ENCODE assay signal across 8 mouse cellular contexts in genomic region chr4:136310229-136311041, GRCm38 (mm10). TPM values are rescaled to one million over a fixed set of nuclear protein-coding genes. Genes with fewer than 3 reads are reported as not detected.
DNase-seq lines count a peak whose midpoint lies in the region; ATAC-seq and TF ChIP-seq lines count a peak whose summit lies in the region.

Hnrnpr (plus strand) TSS chr4:136310942.

- H3K4me2 ChIP-seq in heart, embryonic 11.5 days: peak within 1 kb of the TSS; percentile 91
- peak within 1 kb of the TSS; percentile 93 for H3K4me2 ChIP-seq in kidney, embryonic 16.5 days (replicated peaks; ENCODE audit: low read depth, low read length)
- H3K4me2 ChIP-seq in myocyte (ENCODE audit: low read depth): peak within 1 kb of the TSS; percentile 91

- under 1% methylated on average over 60 of the region's 65 CpGs for WGBS in heart, embryonic 11.5 days (ENCODE audit: insufficient replicate concordance)
- under 1% methylated on average over 60 of the region's 65 CpGs for WGBS in kidney, embryonic 16.5 days
- WGBS in liver, adult 2 months: under 1% methylated on average over 64 of the region's 65 CpGs

- H3K9ac ChIP-seq in heart, embryonic 11.5 days (ENCODE audit: low read depth, low read length): peak within 1 kb of the TSS; percentile 94
- H3K9ac ChIP-seq in kidney, embryonic 16.5 days (replicated peaks; ENCODE audit: low read length): peak within 1 kb of the TSS; percentile 100
- peak within 1 kb of the TSS; percentile 96 for H3K9ac ChIP-seq in liver, adult 2 months (ENCODE audit: low read depth, low read length)

- peaks cover 47% of the 10 kb centered on the region for H3K79me2 ChIP-seq in C2C12 (ENCODE audit: control insufficient read depth, insufficient read depth)
- peaks cover 18% of the 10 kb centered on the region; the same call in 1 of the 2 replicates for H3K79me2 ChIP-seq in liver, adult 2 months (ENCODE audit: control insufficient read depth, insufficient read depth, low read length)
- H3K79me2 ChIP-seq in myocyte (ENCODE audit: control insufficient read depth, insufficient read depth): peaks cover 42% of the 10 kb centered on the region

- peaks cover 42% of the 10 kb centered on the region for H3K79me3 ChIP-seq in C2C12 (ENCODE audit: low read depth)

- H3K27ac ChIP-seq in heart, embryonic 11.5 days (ENCODE audit: low read depth, low read length): peak within 1 kb of the TSS; percentile 97
- peak within 1 kb of the TSS; percentile 99 for H3K27ac ChIP-seq in kidney, embryonic 16.5 days (ENCODE audit: low read length)
- H3K27ac ChIP-seq in liver, adult 2 months (replicated peaks; ENCODE audit: insufficient read depth, low read depth, low read length): peak within 1 kb of the TSS; percentile 91

- H3K4me1 ChIP-seq in erythroblast, embryonic 14.5 days (ENCODE audit: control insufficient read depth): peaks cover 44% of the 10 kb centered on the region
- H3K4me1 ChIP-seq in heart, embryonic 11.5 days (ENCODE audit: control insufficient read depth, insufficient read depth, low read length): peaks cover 21% of the 10 kb centered on the region
- peaks cover 35% of the 10 kb centered on the region for H3K4me1 ChIP-seq in kidney, embryonic 16.5 days (ENCODE audit: insufficient read depth, low read length)
- peaks cover 8% of the 10 kb centered on the region for H3K4me1 ChIP-seq in liver, adult 2 months (ENCODE audit: control insufficient read depth, insufficient read depth, low read length)

- peak within 1 kb of the TSS; percentile 98 for H3K4me3 ChIP-seq in C2C12 (ENCODE audit: insufficient read depth, poor library complexity, severe bottlenecking)
- H3K4me3 ChIP-seq in erythroblast, embryonic 14.5 days (replicated peaks): peak within 1 kb of the TSS; percentile 93
- H3K4me3 ChIP-seq in heart, embryonic 11.5 days (ENCODE audit: low read depth, low read length): peak within 1 kb of the TSS; percentile 98
- H3K4me3 ChIP-seq in kidney, embryonic 16.5 days (ENCODE audit: low read length): peak within 1 kb of the TSS; percentile 100
- peak within 1 kb of the TSS; percentile 93 for H3K4me3 ChIP-seq in liver, adult 2 months (ENCODE audit: insufficient read depth, low read depth, low read length)
- peak within 1 kb of the TSS; percentile 60 for H3K4me3 ChIP-seq in myocyte

- H3ac ChIP-seq in C2C12 (ENCODE audit: control insufficient read depth, insufficient read length, low read depth): peak within 1 kb of the TSS; percentile 94
- peak within 1 kb of the TSS; percentile 74 for H3ac ChIP-seq in myocyte (ENCODE audit: control insufficient read depth, insufficient read length)

- no peaks in the 10 kb centered on the region for H3K9me3 ChIP-seq in erythroblast, embryonic 14.5 days (ENCODE audit: control insufficient read depth, low read length)
- no peaks in the 10 kb centered on the region for H3K9me3 ChIP-seq in heart, embryonic 11.5 days (replicated peaks; ENCODE audit: control insufficient read depth, low read length)
- no peaks in the 10 kb centered on the region for H3K9me3 ChIP-seq in kidney, embryonic 16.5 days (ENCODE audit: low read length)

- H3K36me3 ChIP-seq in C2C12 (ENCODE audit: control insufficient read depth, insufficient read depth) (no peaks in the 10 kb centered on the region), myocyte (ENCODE audit: control insufficient read depth, insufficient read depth) (peaks cover 5% of the 10 kb centered on the region)
- peaks cover 24% of the 10 kb centered on the region for H3K36me3 ChIP-seq in erythroblast, embryonic 14.5 days (ENCODE audit: control insufficient read depth)
- no peaks in the 10 kb centered on the region for H3K36me3 ChIP-seq in heart, embryonic 11.5 days (ENCODE audit: control insufficient read depth, insufficient read depth, low read length)
- no peaks in the 10 kb centered on the region for H3K36me3 ChIP-seq in kidney, embryonic 16.5 days (ENCODE audit: insufficient read depth, low read length)
- H3K36me3 ChIP-seq in liver, adult 2 months (ENCODE audit: control insufficient read depth, insufficient read depth, low read length): no peaks in the 10 kb centered on the region
- no peaks in the 10 kb centered on the region for H3K36me3 ChIP-seq in splenic B cell, adult 2 months (ENCODE audit: control insufficient read depth, insufficient read depth, low read length, poor library complexity, severe bottlenecking)

- H3K27me3 ChIP-seq in C2C12 (ENCODE audit: control insufficient read depth, insufficient read depth, insufficient read length) (no peaks in the 10 kb centered on the region), myocyte (ENCODE audit: control insufficient read depth, insufficient read depth, insufficient read length) (no peaks in the 10 kb centered on the region)
- peaks cover 11% of the 10 kb centered on the region for H3K27me3 ChIP-seq in erythroblast, embryonic 14.5 days (ENCODE audit: control insufficient read depth)
- no peaks in the 10 kb centered on the region for H3K27me3 ChIP-seq in heart, embryonic 11.5 days (ENCODE audit: control insufficient read depth, insufficient read depth, low read length)
- no peaks in the 10 kb centered on the region for H3K27me3 ChIP-seq in kidney, embryonic 16.5 days (ENCODE audit: insufficient read depth, low read length)
- no peaks in the 10 kb centered on the region for H3K27me3 ChIP-seq in liver, adult 2 months (ENCODE audit: control insufficient read depth, insufficient read depth, low read length)
- H3K27me3 ChIP-seq in splenic B cell, adult 2 months (ENCODE audit: control insufficient read depth, insufficient read depth, low read length, poor library complexity, severe bottlenecking): no peaks in the 10 kb centered on the region

- ATAC-seq in heart, embryonic 11.5 days (replicated peaks; ENCODE audit: insufficient number of reproducible peaks, low FRiP score, low TSS enrichment): peak; percentile 98
- ATAC-seq in kidney, embryonic 16.5 days (ENCODE audit: low FRiP score, low TSS enrichment): peak; percentile 99

- TF ChIP-seq POLR2A in brain, embryonic 14.5 days (IDR thresholded peaks at IDR 0.05; ENCODE audit: borderline replicate concordance, extremely low read depth, insufficient read depth, insufficient read length, poor library complexity, severe bottlenecking): peak; percentile 78
- TF ChIP-seq POLR2A in liver, adult 2 months (IDR thresholded peaks at IDR 0.05; ENCODE audit: extremely low read depth, insufficient read depth, low read length): peak; percentile 33
- peak; percentile 76 for TF ChIP-seq POLR2A in myocyte (IDR thresholded peaks at IDR 0.05; ENCODE audit: insufficient read length, low read depth)

- peak; percentile 100 for DNase-seq in brain, embryonic 14.5 days (ENCODE audit: low read depth)
- DNase-seq in liver, adult 2 months (ENCODE audit: extremely low read depth, low read depth, low spot score): peak; percentile 88
- DNase-seq in splenic B cell, adult 2 months (ENCODE audit: low read depth, low spot score): peak; percentile 99

- no peak for TF ChIP-seq CTCF in C2C12 (IDR thresholded peaks at IDR 0.05; ENCODE audit: control insufficient read depth, insufficient read depth, insufficient read length)
- TF ChIP-seq CTCF in brain, embryonic 14.5 days (IDR thresholded peaks at IDR 0.05; ENCODE audit: borderline replicate concordance, extremely low read depth, insufficient read depth, insufficient read length): no peak
- TF ChIP-seq CTCF in liver, adult 2 months (IDR thresholded peaks at IDR 0.05; ENCODE audit: low read depth, low read length): no peak

TF ChIP-seq in C2C12, 6 proteins besides CTCF, POLR2A, EP300 and RAD21:
- TF ChIP-seq MAX (IDR thresholded peaks at IDR 0.05) (peak; percentile 72), CEBPB (IDR thresholded peaks at IDR 0.05; ENCODE audit: low read depth) (no peak), MYOD1 (IDR thresholded peaks at IDR 0.05; ENCODE audit: control insufficient read depth, insufficient read length, low read depth) (no peak), MYOG (IDR thresholded peaks at IDR 0.05; ENCODE audit: control insufficient read depth, extremely low read depth, insufficient read length) (no peak)

TF ChIP-seq in myocyte, 11 proteins besides CTCF, POLR2A, EP300 and RAD21:
- TF ChIP-seq MYOG (IDR thresholded peaks at IDR 0.05; ENCODE audit: control insufficient read depth in 1 of 3, insufficient read depth in 1 of 3, insufficient read length in 2 of 3, low read depth in 2 of 3): no peak
- TF ChIP-seq USF1 (IDR thresholded peaks at IDR 0.05; ENCODE audit: low read depth): no peak
- peak; percentile 63 for TF ChIP-seq MAX (IDR thresholded peaks at IDR 0.05; ENCODE audit: low read depth)
- peak; percentile 59 for TF ChIP-seq POLR2AphosphoS2 (IDR thresholded peaks at IDR 0.05; ENCODE audit: insufficient read length, low read depth)
- peak; percentile 54 for TF ChIP-seq SRF (IDR thresholded peaks at IDR 0.05; ENCODE audit: control insufficient read depth, insufficient read length, low read depth)
- peak; percentile 71 for TF ChIP-seq E2F4 (IDR thresholded peaks at IDR 0.05; ENCODE audit: insufficient read depth)
- TF ChIP-seq REST (IDR thresholded peaks at IDR 0.05; ENCODE audit: insufficient read depth, insufficient read length): no peak

RNA-seq across cellular contexts. Expression of gene Hnrnpr, which starts in this region (rescaled TPM):
- polyA plus RNA-seq in C2C12 (2012; fragmentation: generic; extraction: Trizol): 38.4 TPM
- 138 and 148 TPM in 2 replicates for polyA plus RNA-seq in brain, embryonic 14.5 days (2012; rRNA removed)
- polyA plus RNA-seq in erythroblast, embryonic 14.5 days (2012): 5.8 and 6.6 TPM in 2 replicates
- 85.8 and 87.1 TPM in 2 replicates for polyA plus RNA-seq in heart, embryonic 11.5 days (2014; fragmentation: Nextera tagmentation; extraction: Ambion mirVana)
- polyA plus RNA-seq in kidney, embryonic 16.5 days (2015; fragmentation: Nextera tagmentation; extraction: Ambion mirVana): 181 TPM in 2 replicates
- total RNA-seq in liver, adult 2 months (2014; rRNA removed): 16.7 and 22.9 TPM in 2 replicates
- polyA plus RNA-seq in liver, adult 2 months (2012; rRNA removed): 5.0 and 5.7 TPM in 2 replicates
- polyA plus RNA-seq in myocyte (2012; fragmentation: generic; extraction: Trizol): 25.1 TPM

Comparison
In these comparisons a context has a peak if more than half of its experiments do, and no peak if none do; other contexts are left out.
1. Peak in every context shown above with its lines: DNase-seq, ATAC-seq, H3K4me3 ChIP-seq and H3K27ac ChIP-seq.